Mouse (Mus musculus): ENCODE results near the gene Klhdc2. TPM values are rescaled to one million over a fixed set of nuclear protein-coding genes. Genes with fewer than 3 reads are reported as not detected.

Gene Klhdc2
- polyA plus RNA-seq, 1 experiment from 2014 or later = 160 TPM

DNA sequence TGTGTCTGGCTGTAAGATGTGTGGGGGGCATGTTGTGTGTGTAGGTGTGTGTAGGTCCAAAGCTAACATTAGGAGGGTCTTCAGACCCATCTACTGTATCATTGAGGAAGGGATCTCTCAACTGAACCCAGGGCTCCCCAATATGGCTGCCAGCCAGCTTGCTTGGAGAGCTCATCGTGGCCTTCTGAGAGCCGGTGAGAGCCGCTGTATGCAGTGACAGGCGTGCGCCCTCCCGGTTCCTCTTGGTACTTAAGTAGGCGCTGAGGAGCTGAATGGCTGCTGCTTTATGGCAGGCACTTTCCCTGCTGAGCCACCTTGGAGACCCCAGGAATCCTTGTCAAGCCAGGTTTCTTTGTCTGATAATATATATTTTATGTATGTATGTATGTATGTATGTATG lies 9.9 kb downstream of the Klhdc2 start:
- WGBS = 95% methylated on average over 7 of the region's 7 CpGs
- Histone ChIP-seq H3K27ac (no peak overlapping the region), H3K4me3 (no peak overlapping the region), H3K36me3 (peaks cover 94% of the 10 kb centered on the region), H3K9ac (no peak overlapping the region), H3K9me3 (no peaks in the 10 kb centered on the region), H3K4me2 (replicated peaks) (no peak overlapping the region), H3K27me3 (no peaks in the 10 kb centered on the region), H3K4me1 (no peaks in the 10 kb centered on the region)
- ATAC-seq (ENCODE audit: low FRiP score, low read depth) = no peak

GRCm38 (mm10) chr12:69309659-69310058 lies 13.2 kb downstream of the Klhdc2 start:
- peaks cover 92% of the 10 kb centered on the region for H3K36me3 ChIP-seq

GRCm38 (mm10) chr12:69318431-69318830 lies 21.9 kb downstream of the Klhdc2 start:
- Histone ChIP-seq H3K9me3 (no peaks in the 10 kb centered on the region), H3K27ac (no peak overlapping the region), H3K4me3 (no peak overlapping the region)

More at GRCm38 (mm10) chr12:69309659-69310058, 13.2 kb downstream of the Klhdc2 start:
- H3K4me3 ChIP-seq = no peak overlapping the region
- H3K27ac ChIP-seq = no peak overlapping the region
- no peak overlapping the region for H3K9ac ChIP-seq
- 89% methylated on average over 4 of the region's 4 CpGs for WGBS
- H3K4me1 ChIP-seq = no peaks in the 10 kb centered on the region
- no peaks in the 10 kb centered on the region for H3K27me3 ChIP-seq
- no peak overlapping the region for H3K4me2 ChIP-seq (replicated peaks)
- H3K9me3 ChIP-seq = no peaks in the 10 kb centered on the region
- no peak for ATAC-seq (ENCODE audit: low FRiP score, low read depth)

GRCm38 (mm10) chr12:69331187-69331586 lies 34.7 kb downstream of the Klhdc2 start:
- H3K4me2 ChIP-seq (replicated peaks) = no peak overlapping the region
- no peaks in the 10 kb centered on the region for H3K9me3 ChIP-seq
- no peak overlapping the region for H3K9ac ChIP-seq
- WGBS = 91% methylated on average over 3 of the region's 3 CpGs
- no peak overlapping the region for H3K27ac ChIP-seq
- peaks cover 83% of the 10 kb centered on the region for H3K36me3 ChIP-seq
- no peak overlapping the region for H3K4me3 ChIP-seq
- no peaks in the 10 kb centered on the region for H3K4me1 ChIP-seq
- ATAC-seq (ENCODE audit: low FRiP score, low read depth) = no peak
- H3K27me3 ChIP-seq = no peaks in the 10 kb centered on the region

More at GRCm38 (mm10) chr12:69318431-69318830, 21.9 kb downstream of the Klhdc2 start:
- no peak for ATAC-seq (ENCODE audit: low FRiP score, low read depth)
- H3K36me3 ChIP-seq = peaks cover 79% of the 10 kb centered on the region
- H3K4me2 ChIP-seq (replicated peaks) = no peak overlapping the region
- H3K9ac ChIP-seq = no peak overlapping the region
- H3K4me1 ChIP-seq = no peaks in the 10 kb centered on the region
- no peaks in the 10 kb centered on the region for H3K27me3 ChIP-seq

- 94% methylated on average over 1 of the region's 1 CpGs for WGBS
Observed at GRCm38 (mm10) chr12:69332147-69332546, 35.7 kb downstream of the Klhdc2 start.

DNA sequence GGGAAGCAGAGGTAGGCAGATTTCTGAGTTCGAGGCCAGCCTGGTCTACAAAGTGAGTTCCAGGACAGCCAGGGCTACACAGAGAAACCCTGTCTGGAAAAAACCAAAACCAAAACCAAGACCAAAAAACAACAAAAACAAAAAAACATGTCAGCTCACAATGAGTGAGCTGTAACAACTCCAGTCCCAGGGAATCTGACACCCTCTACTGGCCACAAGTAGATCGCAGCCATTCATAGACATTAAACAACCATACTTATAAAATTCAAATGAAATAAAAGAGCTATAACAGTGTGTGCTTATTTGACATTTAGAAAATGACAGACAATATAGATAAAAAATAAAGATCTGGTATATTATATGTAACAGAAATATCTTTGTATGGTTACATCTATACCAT lies 37.1 kb downstream of the Klhdc2 start:
- no peaks in the 10 kb centered on the region for H3K4me1 ChIP-seq
- H3K4me2 ChIP-seq (replicated peaks) = no peak overlapping the region
- no peak overlapping the region for H3K9ac ChIP-seq
- H3K27ac ChIP-seq = no peak overlapping the region
- no peak overlapping the region for H3K4me3 ChIP-seq
- 79% methylated on average over 2 of the region's 2 CpGs for whole genome bisulfite sequencing
- no peaks in the 10 kb centered on the region for H3K9me3 ChIP-seq
- peaks cover 80% of the 10 kb centered on the region for H3K36me3 ChIP-seq
- H3K27me3 ChIP-seq = no peaks in the 10 kb centered on the region
- no peak for ATAC-seq (ENCODE audit: low FRiP score, low read depth)

More at GRCm38 (mm10) chr12:69332147-69332546, 35.7 kb downstream of the Klhdc2 start:
- ATAC-seq (ENCODE audit: low FRiP score, low read depth) = no peak
- Histone ChIP-seq H3K36me3 (peaks cover 80% of the 10 kb centered on the region), H3K27ac (no peak overlapping the region), H3K9me3 (no peaks in the 10 kb centered on the region), H3K4me3 (no peak overlapping the region), H3K4me2 (replicated peaks) (no peak overlapping the region), H3K27me3 (no peaks in the 10 kb centered on the region), H3K9ac (no peak overlapping the region), H3K4me1 (no peaks in the 10 kb centered on the region)

DNA sequence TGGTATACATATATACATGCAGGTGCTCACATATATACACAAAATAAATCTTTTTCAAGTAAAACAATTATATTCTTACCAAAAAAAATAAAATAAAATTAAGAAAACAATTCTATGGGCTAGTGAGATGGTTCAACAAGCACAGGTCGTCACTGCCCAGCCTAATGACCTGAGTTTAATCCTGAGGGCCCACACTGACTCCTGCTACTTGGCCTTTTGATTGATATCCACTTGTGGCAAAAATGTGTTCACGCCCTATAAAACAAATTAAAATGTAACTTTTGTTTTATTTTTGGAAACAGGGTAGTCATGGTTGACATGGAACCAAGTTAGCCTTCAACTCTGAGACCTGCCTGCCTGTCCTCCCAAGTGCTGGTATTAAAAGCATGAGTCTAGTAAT lies 53.4 kb downstream of the Klhdc2 start:
- H3K9ac ChIP-seq = no peak overlapping the region
- H3K9me3 ChIP-seq = no peaks in the 10 kb centered on the region
- H3K4me1 ChIP-seq = no peaks in the 10 kb centered on the region
- H3K4me3 ChIP-seq = no peak overlapping the region
- no peak overlapping the region for H3K27ac ChIP-seq
- no peaks in the 10 kb centered on the region for H3K27me3 ChIP-seq
- ATAC-seq (ENCODE audit: low FRiP score, low read depth) = no peak
- peaks cover 76% of the 10 kb centered on the region for H3K36me3 ChIP-seq
- 83% methylated on average over 2 of the region's 2 CpGs for WGBS
- no peak overlapping the region for H3K4me2 ChIP-seq (replicated peaks)

DNA sequence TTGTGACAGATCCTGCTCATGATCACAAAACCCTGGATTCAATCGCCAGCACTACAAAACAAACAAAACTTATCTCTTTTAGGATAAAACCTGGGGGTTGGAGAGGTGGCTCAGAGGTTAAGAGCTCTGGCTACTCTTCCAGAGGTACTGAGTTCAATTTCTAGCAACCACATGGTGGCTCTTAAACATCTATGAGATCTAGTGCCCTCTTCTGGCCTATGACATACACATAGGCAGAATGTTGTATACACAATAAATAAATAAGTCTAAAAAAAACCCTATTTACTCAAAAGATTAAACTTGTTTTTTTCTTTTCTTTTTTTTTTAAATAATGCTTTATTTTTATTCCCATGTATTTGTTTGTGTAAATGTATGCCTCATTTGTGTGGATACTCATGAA lies 55.2 kb downstream of the Klhdc2 start:
- Histone ChIP-seq H3K4me2 (replicated peaks) (no peak overlapping the region), H3K4me1 (peaks cover 8% of the 10 kb centered on the region; the same call in 1 of the 2 replicates), H3K9ac (no peak overlapping the region), H3K27ac (no peak overlapping the region), H3K4me3 (no peak overlapping the region), H3K27me3 (no peaks in the 10 kb centered on the region), H3K9me3 (no peaks in the 10 kb centered on the region), H3K36me3 (peaks cover 69% of the 10 kb centered on the region)
- 91% methylated on average over 1 of the region's 1 CpGs for WGBS
- no peak for ATAC-seq (ENCODE audit: low FRiP score, low read depth)

GRCm38 (mm10) chr12:69356546-69357299 lies 60.2 kb downstream of the Klhdc2 start, which contains the start of gene Nemf:
Gene Nemf, minus strand, starts transcription at chr12:69357165.
- peak within 1 kb of the TSS; percentile 73; the same call in 1 of the 2 replicates for H3K27ac ChIP-seq
- under 1% methylated on average over 44 of the region's 50 CpGs for WGBS
- peak within 1 kb of the TSS; percentile 91 for H3K9ac ChIP-seq
- peak within 1 kb of the TSS; percentile 81 for H3K4me2 ChIP-seq (replicated peaks)
- peaks cover 28% of the 10 kb centered on the region for H3K36me3 ChIP-seq
- ATAC-seq (ENCODE audit: low FRiP score, low read depth) = peak; percentile 49; the same call in 1 of the 2 replicates
- H3K9me3 ChIP-seq = no peaks in the 10 kb centered on the region
- H3K4me1 ChIP-seq = peaks cover 10% of the 10 kb centered on the region; the same call in 1 of the 2 replicates
- H3K27me3 ChIP-seq = no peaks in the 10 kb centered on the region
- H3K4me3 ChIP-seq = peak within 1 kb of the TSS; percentile 81

DNA sequence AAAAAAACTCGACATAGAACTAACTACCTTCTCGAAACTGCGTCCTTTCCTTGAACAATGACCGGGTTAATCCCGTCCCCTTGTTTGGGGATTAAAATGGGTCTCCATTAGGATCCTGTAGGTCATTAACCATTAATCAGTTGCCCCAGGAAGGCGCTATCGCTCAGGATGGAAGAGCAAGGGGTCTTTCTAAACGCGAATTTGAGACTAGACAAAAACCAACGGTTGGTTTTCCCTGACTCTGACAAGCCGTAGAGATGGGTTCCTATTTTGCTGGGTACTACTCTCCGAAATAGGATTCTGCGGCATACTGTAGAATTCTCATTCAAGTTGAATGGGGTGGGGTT lies 60.8 kb downstream of the Klhdc2 start:
- H3K27ac ChIP-seq = no peak overlapping the region
- H3K4me2 ChIP-seq (replicated peaks) = peak overlapping the region; percentile 81
- H3K9ac ChIP-seq = peak overlapping the region; percentile 91
- no peak for ATAC-seq (ENCODE audit: low FRiP score, low read depth)
- WGBS = 5% methylated on average over 13 of the region's 13 CpGs
- H3K36me3 ChIP-seq = peaks cover 23% of the 10 kb centered on the region
- peaks cover 15% of the 10 kb centered on the region for H3K4me1 ChIP-seq
- H3K9me3 ChIP-seq = no peaks in the 10 kb centered on the region
- H3K27me3 ChIP-seq = no peaks in the 10 kb centered on the region
- H3K4me3 ChIP-seq = peak overlapping the region; percentile 81
